Mouse (Mus musculus): Measurements from ENCODE around the gene Shisa3. TPM values are rescaled to one million over a fixed set of nuclear protein-coding genes. Genes with fewer than 3 reads are reported as not detected.
A peak's percentile ranks its signal among the peaks of the same experiment; 100 is the strongest.

The Shisa3 gene
- polyA plus RNA-seq, 1 experiment from 2014 or later: 8.4 TPM

DNA sequence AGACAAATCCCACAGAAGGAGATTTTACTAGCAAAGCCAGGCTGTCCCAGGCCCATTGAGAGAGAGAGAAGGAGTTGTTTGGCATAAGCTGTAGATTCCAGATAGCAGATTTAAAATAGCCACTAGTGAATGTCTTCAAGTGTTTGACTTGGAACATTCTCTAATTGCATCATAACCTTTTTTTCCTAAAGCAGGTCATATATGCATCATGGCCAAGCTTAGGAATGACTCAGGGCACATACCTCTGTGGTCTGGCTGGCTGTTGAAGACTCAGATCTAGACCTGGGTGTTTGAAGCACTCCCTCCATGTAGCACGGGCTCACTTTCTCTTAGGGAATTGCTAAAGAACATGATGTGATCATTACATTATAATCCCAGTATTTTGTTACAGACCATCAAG, 12.6 kb upstream of the Shisa3 start:
- DNase-seq (ENCODE audit: low spot score) (no peak), ATAC-seq (replicated peaks; ENCODE audit: insufficient number of reproducible peaks, low FRiP score, low TSS enrichment, low read depth) (no peak)
- H3K4me2 ChIP-seq (ENCODE audit: low read depth, low read length): no peak overlapping the region
- H3K27ac ChIP-seq (replicated peaks; ENCODE audit: low read depth, low read length): no peak overlapping the region
- 83% methylated on average over 1 of the region's 1 CpGs for WGBS
- no peaks in the 10 kb centered on the region for H3K9me3 ChIP-seq (replicated peaks; ENCODE audit: control insufficient read depth, low read length)
- H3K9ac ChIP-seq (replicated peaks; ENCODE audit: low read length): no peak overlapping the region
- no peaks in the 10 kb centered on the region for H3K4me1 ChIP-seq (ENCODE audit: control insufficient read depth, insufficient read depth, low read length)
- no peak overlapping the region for H3K4me3 ChIP-seq (ENCODE audit: low read depth, low read length)
- H3K27me3 ChIP-seq (ENCODE audit: control insufficient read depth, insufficient read depth, low read length): no peaks in the 10 kb centered on the region
- no peaks in the 10 kb centered on the region for H3K36me3 ChIP-seq (replicated peaks; ENCODE audit: control insufficient read depth, insufficient read depth, low read depth, low read length)

DNA sequence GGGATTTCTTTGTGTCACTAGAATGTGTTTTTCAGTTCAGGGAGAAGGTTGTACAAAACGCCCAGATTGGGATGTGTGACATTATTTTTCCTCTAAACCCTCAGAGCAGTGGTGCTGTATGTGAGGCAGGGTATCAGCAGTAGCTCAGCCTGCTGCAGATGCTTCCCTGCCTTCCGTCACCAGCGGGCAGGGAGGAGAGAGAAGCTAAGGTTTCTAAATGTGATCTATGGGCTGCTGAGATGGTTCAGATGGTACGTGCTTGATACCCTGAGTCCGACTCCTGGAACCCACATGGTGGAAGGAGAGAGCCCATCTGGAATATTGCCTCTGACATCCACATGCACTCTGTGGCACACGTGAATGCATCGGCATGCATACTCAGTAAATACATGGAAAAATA, 12.1 kb upstream of the Shisa3 start:
- H3K27me3 ChIP-seq (ENCODE audit: control insufficient read depth, insufficient read depth, low read length): no peaks in the 10 kb centered on the region
- no peaks in the 10 kb centered on the region for H3K4me1 ChIP-seq (ENCODE audit: control insufficient read depth, insufficient read depth, low read length)
- H3K36me3 ChIP-seq (replicated peaks; ENCODE audit: control insufficient read depth, insufficient read depth, low read depth, low read length): no peaks in the 10 kb centered on the region
- H3K9ac ChIP-seq (replicated peaks; ENCODE audit: low read length): no peak overlapping the region
- no peak overlapping the region for H3K4me3 ChIP-seq (ENCODE audit: low read depth, low read length)
- 77% methylated on average over 7 of the region's 7 CpGs for WGBS
- ATAC-seq (replicated peaks; ENCODE audit: insufficient number of reproducible peaks, low FRiP score, low TSS enrichment, low read depth) (no peak), DNase-seq (ENCODE audit: low spot score) (no peak)
- H3K4me2 ChIP-seq (ENCODE audit: low read depth, low read length): no peak overlapping the region
- H3K9me3 ChIP-seq (replicated peaks; ENCODE audit: control insufficient read depth, low read length): no peaks in the 10 kb centered on the region
- no peak overlapping the region for H3K27ac ChIP-seq (replicated peaks; ENCODE audit: low read depth, low read length)

DNA sequence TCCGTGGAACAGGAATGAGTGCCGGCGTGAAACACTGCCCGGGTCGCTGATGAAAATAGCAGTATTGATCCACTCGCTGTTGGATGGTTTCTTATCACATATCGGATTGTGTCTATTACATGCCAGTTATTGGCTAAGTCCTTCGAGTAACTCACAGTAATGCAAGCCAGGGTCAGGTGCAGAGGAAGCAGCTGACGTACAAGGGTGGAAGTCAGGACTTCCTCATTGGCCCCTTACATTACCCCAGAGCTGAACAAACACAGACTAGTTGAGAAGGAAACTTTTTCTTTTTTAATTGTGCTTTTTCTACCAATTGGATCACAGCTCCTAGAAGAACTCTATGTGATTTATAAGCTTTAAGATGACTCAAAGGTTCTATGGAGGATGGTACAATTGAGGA, 7.7 kb upstream of the Shisa3 start:
- no peak for DNase-seq (ENCODE audit: low spot score)
- no peaks in the 10 kb centered on the region for H3K9me3 ChIP-seq (replicated peaks; ENCODE audit: control insufficient read depth, low read length)
- H3K4me2 ChIP-seq (ENCODE audit: low read depth, low read length): no peak overlapping the region
- H3K9ac ChIP-seq (replicated peaks; ENCODE audit: low read length): no peak overlapping the region
- ATAC-seq (replicated peaks; ENCODE audit: insufficient number of reproducible peaks, low FRiP score, low TSS enrichment, low read depth): no peak
- no peak overlapping the region for H3K27ac ChIP-seq (replicated peaks; ENCODE audit: low read depth, low read length)
- no peaks in the 10 kb centered on the region for H3K27me3 ChIP-seq (ENCODE audit: control insufficient read depth, insufficient read depth, low read length)
- no peak overlapping the region for H3K4me3 ChIP-seq (ENCODE audit: low read depth, low read length)
- no peaks in the 10 kb centered on the region for H3K36me3 ChIP-seq (replicated peaks; ENCODE audit: control insufficient read depth, insufficient read depth, low read depth, low read length)
- WGBS: 84% methylated on average over 9 of the region's 9 CpGs
- H3K4me1 ChIP-seq (ENCODE audit: control insufficient read depth, insufficient read depth, low read length): no peaks in the 10 kb centered on the region

DNA sequence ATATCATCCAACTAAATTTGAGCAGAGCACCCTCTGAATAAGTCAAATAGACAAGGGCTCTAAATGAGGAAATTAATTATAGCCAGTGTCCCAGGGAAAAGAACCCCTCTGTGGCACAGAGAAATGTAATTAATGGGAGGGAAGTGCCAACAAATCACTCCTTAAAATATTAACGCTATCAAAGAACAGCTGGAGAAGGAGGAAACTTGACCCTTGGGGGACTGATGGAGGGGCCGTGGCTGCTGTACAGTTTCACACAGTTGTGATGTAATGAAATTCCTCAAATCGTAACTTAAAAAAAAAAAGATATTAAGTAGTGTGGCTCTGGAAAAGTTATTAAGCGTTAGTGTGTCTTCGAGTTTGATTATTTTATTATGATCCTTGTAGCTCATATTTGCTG, 1.7 kb upstream of the Shisa3 start:
- DNase-seq (ENCODE audit: low spot score): peak; percentile 27
- Histone ChIP-seq H3K36me3 (replicated peaks; ENCODE audit: control insufficient read depth, insufficient read depth, low read depth, low read length) (no peaks in the 10 kb centered on the region), H3K4me3 (ENCODE audit: low read depth, low read length) (no peak overlapping the region), H3K27ac (replicated peaks; ENCODE audit: low read depth, low read length) (no peak overlapping the region), H3K27me3 (ENCODE audit: control insufficient read depth, insufficient read depth, low read length) (peaks cover 26% of the 10 kb centered on the region), H3K9ac (replicated peaks; ENCODE audit: low read length) (no peak overlapping the region), H3K9me3 (replicated peaks; ENCODE audit: control insufficient read depth, low read length) (no peaks in the 10 kb centered on the region), H3K4me1 (ENCODE audit: control insufficient read depth, insufficient read depth, low read length) (peaks cover 2% of the 10 kb centered on the region; the same call in 1 of the 2 replicates), H3K4me2 (ENCODE audit: low read depth, low read length) (no peak overlapping the region)
- no peak for ATAC-seq (replicated peaks; ENCODE audit: insufficient number of reproducible peaks, low FRiP score, low TSS enrichment, low read depth)
- 42% methylated on average over 5 of the region's 5 CpGs for WGBS

DNA sequence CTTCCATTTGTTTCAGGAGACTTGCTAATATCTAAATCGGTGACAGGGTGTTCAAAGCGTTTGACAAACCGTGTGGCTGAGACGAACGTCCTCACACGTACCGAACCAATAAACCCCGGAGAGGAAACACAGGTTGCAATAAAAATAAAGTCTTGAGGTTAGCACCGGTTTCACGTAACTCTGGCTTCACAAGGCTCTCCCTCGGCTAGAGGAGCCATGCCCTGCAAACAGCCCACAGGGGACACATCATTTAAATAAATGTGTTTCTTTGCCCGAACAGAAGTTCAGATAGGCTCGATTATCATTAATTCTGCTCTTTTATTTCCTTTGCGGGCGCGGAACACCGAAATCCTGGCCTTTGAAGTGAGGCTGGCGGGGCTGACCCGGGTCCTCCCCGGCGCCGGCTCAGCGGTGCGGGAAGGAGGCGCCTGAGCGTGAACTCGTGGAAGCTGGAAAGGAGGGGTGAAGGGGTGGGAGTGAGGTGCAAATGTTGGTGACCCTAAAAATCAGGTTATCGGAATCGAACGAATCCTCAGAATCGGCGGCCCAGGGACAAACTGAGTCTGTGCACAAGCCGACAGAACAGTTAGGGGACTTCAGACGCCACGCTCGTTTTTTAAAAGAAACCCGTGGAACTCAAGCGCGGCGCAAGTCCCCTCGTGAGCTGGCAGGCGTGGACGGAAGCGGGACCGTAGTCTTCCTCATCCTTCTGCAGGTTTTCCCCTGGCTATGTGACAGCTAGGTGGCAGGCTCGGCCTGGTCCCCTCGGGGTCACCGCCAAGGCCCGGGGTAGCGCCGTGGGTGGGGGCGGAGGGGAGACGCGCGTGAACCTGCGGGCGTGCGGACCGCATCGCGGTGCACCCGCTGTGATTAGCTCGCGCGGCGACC, 522 bp upstream of the Shisa3 start:
- H3K27ac ChIP-seq (replicated peaks; ENCODE audit: low read depth, low read length): no peak overlapping the region
- H3K4me2 ChIP-seq (ENCODE audit: low read depth, low read length): peak overlapping the region; percentile 93
- H3K36me3 ChIP-seq (replicated peaks; ENCODE audit: control insufficient read depth, insufficient read depth, low read depth, low read length): no peaks in the 10 kb centered on the region
- peaks cover 30% of the 10 kb centered on the region for H3K27me3 ChIP-seq (ENCODE audit: control insufficient read depth, insufficient read depth, low read length)
- H3K9me3 ChIP-seq (replicated peaks; ENCODE audit: control insufficient read depth, low read length): no peaks in the 10 kb centered on the region
- DNase-seq (ENCODE audit: low spot score) (peak; percentile 56), ATAC-seq (replicated peaks; ENCODE audit: insufficient number of reproducible peaks, low FRiP score, low TSS enrichment, low read depth) (peak; percentile 41; the same call in 1 of the 2 replicates)
- peaks cover 2% of the 10 kb centered on the region; the same call in 1 of the 2 replicates for H3K4me1 ChIP-seq (ENCODE audit: control insufficient read depth, insufficient read depth, low read length)
- WGBS: under 1% methylated on average over 66 of the region's 66 CpGs
- H3K9ac ChIP-seq (replicated peaks; ENCODE audit: low read length): peak overlapping the region; percentile 66; the same call in 1 of the 2 replicates
- H3K4me3 ChIP-seq (ENCODE audit: low read depth, low read length): peak overlapping the region; percentile 52

DNA sequence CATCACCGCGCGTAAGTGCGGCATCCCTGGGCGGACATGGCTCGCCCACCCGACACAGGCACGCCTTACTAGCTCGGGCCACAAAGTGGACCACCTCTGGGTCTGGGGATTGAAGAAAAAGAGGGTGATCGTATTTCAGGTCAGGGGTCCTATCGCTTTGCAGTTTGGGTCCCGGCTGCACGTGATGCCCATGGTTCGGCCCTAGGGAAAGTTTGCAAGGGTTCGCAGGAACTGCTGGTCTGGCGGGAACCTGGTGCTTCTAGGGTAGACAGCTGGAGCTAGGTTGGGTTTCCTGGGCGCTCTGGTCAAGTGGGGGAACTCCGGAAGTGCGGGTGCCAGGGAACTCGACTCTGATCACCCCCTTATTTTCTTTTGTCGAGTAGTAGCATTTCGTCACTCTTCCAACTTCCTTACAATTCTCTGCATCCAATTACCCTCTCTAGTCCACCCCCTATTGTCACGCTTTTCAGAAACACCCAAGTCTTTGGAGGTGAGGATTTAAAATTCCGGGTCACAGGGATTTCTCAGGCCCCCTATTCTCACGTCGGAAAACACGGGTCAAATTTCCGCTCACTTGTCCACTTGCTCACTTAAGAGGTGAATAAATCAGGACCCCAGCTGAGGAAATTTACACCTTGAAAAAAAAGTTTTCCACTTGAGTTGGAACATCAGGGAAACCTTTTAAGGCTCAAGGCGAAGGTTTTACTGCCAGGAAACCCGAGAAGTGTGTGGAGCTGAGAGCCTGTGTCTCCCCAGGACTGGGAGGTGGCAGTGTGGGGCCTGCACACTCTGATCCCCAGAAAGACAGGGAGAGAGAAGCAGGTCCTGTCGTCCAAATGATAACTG, 1.2 kb downstream of the Shisa3 start:
- DNase-seq (ENCODE audit: low spot score): peak; percentile 42
- WGBS: 2% methylated on average over 31 of the region's 31 CpGs
- ATAC-seq (replicated peaks; ENCODE audit: insufficient number of reproducible peaks, low FRiP score, low TSS enrichment, low read depth): peak; percentile 5; the same call in 1 of the 2 replicates
- peak overlapping the region; percentile 66 for H3K9ac ChIP-seq (replicated peaks; ENCODE audit: low read length)
- peak overlapping the region; percentile 52 for H3K4me3 ChIP-seq (ENCODE audit: low read depth, low read length)
- peak overlapping the region; percentile 93 for H3K4me2 ChIP-seq (ENCODE audit: low read depth, low read length)
- no peaks in the 10 kb centered on the region for H3K36me3 ChIP-seq (replicated peaks; ENCODE audit: control insufficient read depth, insufficient read depth, low read depth, low read length)
- no peaks in the 10 kb centered on the region for H3K9me3 ChIP-seq (replicated peaks; ENCODE audit: control insufficient read depth, low read length)
- peaks cover 2% of the 10 kb centered on the region; the same call in 1 of the 2 replicates for H3K4me1 ChIP-seq (ENCODE audit: control insufficient read depth, insufficient read depth, low read length)
- H3K27me3 ChIP-seq (ENCODE audit: control insufficient read depth, insufficient read depth, low read length): peaks cover 30% of the 10 kb centered on the region
- no peak overlapping the region for H3K27ac ChIP-seq (replicated peaks; ENCODE audit: low read depth, low read length)

DNA sequence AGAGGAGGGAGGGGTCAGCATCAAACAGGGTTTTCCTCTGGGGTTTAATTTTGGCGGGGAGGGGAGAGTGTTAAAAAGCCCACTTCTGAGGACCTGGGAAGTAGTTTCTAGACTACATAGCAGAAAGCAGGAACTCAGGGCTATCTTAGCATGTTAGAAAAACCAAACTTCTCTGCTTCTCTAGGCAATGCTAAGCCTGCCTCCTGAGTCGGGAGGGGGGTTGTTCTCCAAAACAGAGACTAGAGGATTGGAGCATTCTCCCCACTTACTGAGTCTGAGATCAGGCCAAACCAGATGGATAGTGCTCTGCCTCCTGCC, 1.8 kb downstream of the Shisa3 start:
- H3K27me3 ChIP-seq (ENCODE audit: control insufficient read depth, insufficient read depth, low read length): peaks cover 30% of the 10 kb centered on the region
- no peaks in the 10 kb centered on the region for H3K36me3 ChIP-seq (replicated peaks; ENCODE audit: control insufficient read depth, insufficient read depth, low read depth, low read length)
- H3K27ac ChIP-seq (replicated peaks; ENCODE audit: low read depth, low read length): no peak overlapping the region
- no peak for DNase-seq (ENCODE audit: low spot score)
- no peak overlapping the region for H3K9ac ChIP-seq (replicated peaks; ENCODE audit: low read length)
- H3K9me3 ChIP-seq (replicated peaks; ENCODE audit: control insufficient read depth, low read length): no peaks in the 10 kb centered on the region
- H3K4me3 ChIP-seq (ENCODE audit: low read depth, low read length): peak overlapping the region; percentile 52; the same call in 1 of the 2 replicates
- WGBS: 13% methylated on average over 2 of the region's 2 CpGs
- peaks cover 2% of the 10 kb centered on the region; the same call in 1 of the 2 replicates for H3K4me1 ChIP-seq (ENCODE audit: control insufficient read depth, insufficient read depth, low read length)
- no peak overlapping the region for H3K4me2 ChIP-seq (ENCODE audit: low read depth, low read length)
- ATAC-seq (replicated peaks; ENCODE audit: insufficient number of reproducible peaks, low FRiP score, low TSS enrichment, low read depth): no peak

DNA sequence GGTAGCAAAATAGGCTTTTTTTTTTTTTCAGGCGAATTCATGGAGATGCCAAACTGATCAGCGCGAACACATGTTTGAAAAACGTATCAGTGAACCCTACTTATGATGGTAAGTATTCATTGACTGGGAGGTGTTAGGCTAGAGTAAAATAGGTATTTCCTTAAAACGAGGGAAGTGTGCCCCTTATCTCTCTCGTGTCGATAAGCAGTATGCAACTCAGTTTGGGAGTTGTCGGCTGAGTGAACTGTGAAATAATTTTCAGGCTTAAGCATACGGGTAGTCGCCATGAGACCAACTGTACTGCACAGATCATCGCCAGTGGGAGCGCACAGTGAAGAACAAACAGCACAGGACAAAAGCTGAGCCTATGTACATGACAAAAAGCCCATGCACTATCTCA, 13.5 kb downstream of the Shisa3 start:
- Histone ChIP-seq H3K4me1 (ENCODE audit: control insufficient read depth, insufficient read depth, low read length) (no peaks in the 10 kb centered on the region), H3K4me3 (ENCODE audit: low read depth, low read length) (no peak overlapping the region), H3K27me3 (ENCODE audit: control insufficient read depth, insufficient read depth, low read length) (no peaks in the 10 kb centered on the region), H3K4me2 (ENCODE audit: low read depth, low read length) (no peak overlapping the region), H3K36me3 (replicated peaks; ENCODE audit: control insufficient read depth, insufficient read depth, low read depth, low read length) (no peaks in the 10 kb centered on the region), H3K9ac (replicated peaks; ENCODE audit: low read length) (no peak overlapping the region), H3K27ac (replicated peaks; ENCODE audit: low read depth, low read length) (no peak overlapping the region), H3K9me3 (replicated peaks; ENCODE audit: control insufficient read depth, low read length) (no peaks in the 10 kb centered on the region)
- DNase-seq (ENCODE audit: low spot score): no peak
- 89% methylated on average over 12 of the region's 12 CpGs for WGBS
- no peak for ATAC-seq (replicated peaks; ENCODE audit: insufficient number of reproducible peaks, low FRiP score, low TSS enrichment, low read depth)
